Mouse (Mus musculus) cortical plate, adult 2 months (tissue): ENCODE results near the gene Aph1c. TPM values are rescaled to one million over a fixed set of nuclear protein-coding genes. Genes with fewer than 3 reads are reported as not detected.
"Not testable (repeated sequence)": the region's sequence is repeated elsewhere in the genome, so short reads cannot be mapped to it uniquely, and the experiment has no call there.

Experiments used
- H3K27ac ChIP-seq: fragments of 200-500 bp; 2 replicates; pipeline ENCODE4 v1.5.1; 2012; ENCODE audit warnings: low read length, control low read depth, inconsistent platforms; ENCODE audit not compliant: insufficient read depth
- H3K4me1 ChIP-seq: fragments of 200-500 bp; 2 replicates; pipeline ENCODE4 v1.6.1; 2011; ENCODE audit warnings: low read length; ENCODE audit not compliant: control insufficient read depth, insufficient read depth
- H3K4me3 ChIP-seq: fragments of 200-500 bp; 2 replicates; pipeline ENCODE4 v1.5.1; 2011; ENCODE audit warnings: mild to moderate bottlenecking, low read length, control low read depth; ENCODE audit not compliant: insufficient read depth
- CTCF ChIP-seq: fragments of 200-500 bp; IDR thresholded peaks from 2 replicates; pipeline ENCODE4 v1.5.1; 2011; ENCODE audit warnings: mild to moderate bottlenecking, control low read depth, low read length; ENCODE audit not compliant: insufficient read depth; ENCODE audit errors: extremely low read depth
- POLR2A ChIP-seq: fragments of 200-500 bp; IDR thresholded peaks from 2 replicates; pipeline ENCODE4 v1.6.1; 2011; ENCODE audit warnings: mild to moderate bottlenecking, low read length, control low read depth; ENCODE audit not compliant: insufficient read depth; ENCODE audit errors: extremely low read depth
- polyA plus RNA-seq: library from polyadenylated mRNA; depleted of rRNA; stranded (reverse); fragments of >200 nt; gene quantifications from 2 replicates; pipeline ENCODE4 v1.2.3, GENCODE M21; 2012

The Aph1c gene
- polyA plus RNA-seq, 1 experiment = 5.3 TPM

DNA sequence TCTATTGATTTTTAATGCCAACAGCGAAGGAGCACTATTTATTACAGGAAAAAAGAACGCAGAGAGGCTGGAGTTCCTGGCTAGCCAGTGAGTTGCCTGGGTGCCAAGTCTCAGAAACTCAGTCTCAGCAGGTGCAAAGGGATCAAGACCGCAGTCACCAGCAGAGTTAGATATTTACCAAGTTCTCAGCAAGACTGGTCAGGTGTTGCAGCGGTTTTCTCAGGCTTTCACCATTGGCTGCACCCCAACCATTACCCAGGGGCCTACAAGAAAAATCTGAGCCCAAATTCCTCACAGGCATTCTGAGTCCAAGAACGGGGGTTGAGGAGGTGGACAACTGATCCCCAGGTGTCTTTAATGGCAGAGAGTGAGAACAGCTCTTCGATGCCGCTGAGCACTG is 675 bp downstream of the Aph1c start:
- Histone ChIP-seq H3K27ac (no peak overlapping the region), H3K4me1 (peaks cover 3% of the 10 kb centered on the region; the same call in 1 of the 2 replicates), H3K4me3 (peak overlapping the region; percentile 90)
- TF ChIP-seq CTCF = no peak
- no peak for TF ChIP-seq POLR2A

DNA sequence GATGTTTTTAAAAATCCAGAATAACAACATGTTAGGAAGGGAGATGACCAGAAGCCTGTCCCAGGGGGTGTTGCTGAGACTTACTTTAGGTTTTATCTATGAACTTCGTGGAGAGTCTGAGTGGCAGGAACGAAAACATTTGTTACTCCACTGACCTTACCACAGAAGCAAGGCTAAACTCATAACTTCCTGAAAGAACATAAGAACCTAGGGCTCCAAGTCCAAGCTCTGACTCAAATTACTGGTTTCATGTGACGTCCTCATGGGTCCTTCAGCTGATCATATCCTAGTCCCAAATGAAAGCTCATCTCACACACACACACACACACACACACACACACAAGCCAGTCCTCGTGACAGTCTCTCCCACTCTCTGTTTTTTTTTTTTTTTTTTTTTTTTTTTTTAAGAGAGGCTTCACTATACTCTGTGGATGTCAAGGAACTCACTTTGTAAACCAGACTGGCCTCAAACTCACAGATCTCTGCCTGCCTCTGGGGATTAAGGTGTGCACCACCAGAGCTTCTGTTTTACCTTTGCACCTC is 2.1 kb downstream of the Aph1c start:
- Histone ChIP-seq H3K27ac (no peak overlapping the region), H3K4me3 (no peak overlapping the region), H3K4me1 (peaks cover 3% of the 10 kb centered on the region; the same call in 1 of the 2 replicates)
- TF ChIP-seq CTCF (no peak), POLR2A (no peak)

GRCm38 (mm10) chr9:66825990-66826389 is 8.5 kb downstream of the Aph1c start:
- TF ChIP-seq POLR2A (no peak), CTCF (no peak)
- Histone ChIP-seq H3K4me3 (no peak overlapping the region), H3K4me1 (no peaks in the 10 kb centered on the region), H3K27ac (no peak overlapping the region)

DNA sequence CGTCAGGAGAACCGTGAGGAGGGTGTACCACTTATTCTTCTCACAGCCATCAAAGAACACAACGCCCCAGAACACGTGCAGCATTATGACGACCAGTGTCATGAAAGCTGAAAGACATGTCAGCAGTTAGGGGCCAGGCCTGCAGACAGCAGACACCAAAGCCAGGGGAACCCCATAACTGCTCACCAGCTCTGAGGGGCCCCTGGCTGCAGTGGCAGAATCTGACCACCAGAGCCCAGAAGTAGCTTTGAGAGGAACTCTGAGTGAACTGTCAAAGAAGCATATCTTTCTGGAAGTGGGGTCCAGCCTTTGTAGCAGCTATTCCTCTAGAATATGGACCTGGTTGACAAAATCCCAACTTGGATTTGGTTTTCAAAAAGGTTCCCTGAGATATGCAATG is 12.3 kb downstream of the Aph1c start:
- H3K4me3 ChIP-seq, H3K4me1 ChIP-seq, H3K27ac ChIP-seq: not testable (repeated sequence)

GRCm38 (mm10) chr9:66820996-66821395 is 13.5 kb downstream of the Aph1c start:
- H3K27ac ChIP-seq = no peak overlapping the region
- H3K4me3 ChIP-seq = no peak overlapping the region
- no peaks in the 10 kb centered on the region for H3K4me1 ChIP-seq
- TF ChIP-seq CTCF = no peak
- no peak for TF ChIP-seq POLR2A

- no peak overlapping the region for H3K4me3 ChIP-seq
- no peaks in the 10 kb centered on the region for H3K4me1 ChIP-seq
- no peak overlapping the region for H3K27ac ChIP-seq
- TF ChIP-seq CTCF (no peak), POLR2A (no peak)
Observed at GRCm38 (mm10) chr9:66813392-66813791, 21.1 kb downstream of the Aph1c start.

GRCm38 (mm10) chr9:66805951-66806350 is 28.6 kb downstream of the Aph1c start:
- H3K27ac ChIP-seq, H3K4me1 ChIP-seq, H3K4me3 ChIP-seq: not testable (repeated sequence)

DNA sequence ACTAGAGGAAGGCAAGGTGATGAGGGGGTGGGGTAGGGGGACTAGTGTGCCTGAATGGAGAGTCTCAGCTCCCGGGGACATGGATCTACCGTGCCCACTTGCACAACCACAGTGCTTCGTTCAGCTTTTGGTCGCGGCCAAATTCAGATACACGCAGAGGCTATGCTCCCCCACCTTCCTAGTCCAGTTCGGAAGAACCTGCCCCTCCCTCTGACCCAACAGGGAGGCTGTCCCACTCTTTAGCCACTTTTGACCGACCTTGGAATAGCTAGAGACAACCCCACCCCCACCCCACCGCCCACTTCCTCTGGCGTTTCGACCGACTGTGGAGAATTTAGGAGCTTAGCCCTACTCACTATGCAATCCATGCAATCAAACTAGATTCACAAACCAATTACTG is 32.6 kb downstream of the Aph1c start:
- Histone ChIP-seq H3K4me1 (no peaks in the 10 kb centered on the region), H3K27ac (no peak overlapping the region), H3K4me3 (no peak overlapping the region)
- TF ChIP-seq POLR2A = no peak
- TF ChIP-seq CTCF = no peak

GRCm38 (mm10) chr9:66796739-66797138 is 37.8 kb downstream of the Aph1c start, which contains the start of gene Gm10647:
TSS of gene Gm10647 (plus strand) at chr9:66797039.
- no peak for TF ChIP-seq CTCF
- no peak for TF ChIP-seq POLR2A
- Histone ChIP-seq H3K27ac (no peak within 1 kb of the TSS), H3K4me1 (no peaks in the 10 kb centered on the region), H3K4me3 (peak within 1 kb of the TSS; percentile 44)

- TF ChIP-seq POLR2A = 0 out of 2 replicates have a peak, but pooled peaks have one; percentile 23
- no peak for TF ChIP-seq CTCF
- Histone ChIP-seq H3K27ac (peak within 1 kb of the TSS; percentile 67), H3K4me1 (no peaks in the 10 kb centered on the region), H3K4me3 (peak within 1 kb of the TSS; percentile 44)
Observed at GRCm38 (mm10) chr9:66795464-66796324, 38.8 kb downstream of the Aph1c start, which contains the start of gene Aph1b. TSS of gene Aph1b (minus strand) at chr9:66795490.
